Comparison of ENCODE assay signal across 9 mouse cellular contexts in genomic region chr8:46671496-46671895, GRCm38 (mm10). TPM values are rescaled to one million over a fixed set of nuclear protein-coding genes. Genes with fewer than 3 reads are reported as not detected.
DNase-seq lines count a peak whose midpoint lies in the region; ATAC-seq and TF ChIP-seq lines count a peak whose summit lies in the region.
"Had no signal": no experiment of that assay in that cellular context is flagged by ENCODE, and none has a peak within 500 bp of the region (broad histone marks: within the 10 kb centered on the region; RNA-seq: fewer than 3 reads in every experiment).

No protein-coding gene starts in this region.

- H3K9me3 ChIP-seq in midbrain, embryonic 14.5 days (ENCODE audit: control insufficient read depth, low read length): no peaks in the 10 kb centered on the region
- no peaks in the 10 kb centered on the region for H3K9me3 ChIP-seq in midbrain, embryonic 15.5 days
- no peaks in the 10 kb centered on the region for H3K9me3 ChIP-seq in forebrain, embryonic 14.5 days (replicated peaks; ENCODE audit: control insufficient read depth, low read length)
- H3K9me3 ChIP-seq in liver, embryonic 13.5 days (replicated peaks): no peaks in the 10 kb centered on the region
- H3K9me3 ChIP-seq: heart, embryonic 13.5 days had no signal

- H3K27ac ChIP-seq in midbrain, embryonic 14.5 days (replicated peaks; ENCODE audit: low read depth, low read length): no peak overlapping the region
- H3K27ac ChIP-seq in midbrain, embryonic 15.5 days: no peak overlapping the region
- H3K27ac ChIP-seq in bone marrow, adult 2 months (ENCODE audit: control insufficient read depth, insufficient read depth, low read depth, low read length, poor library complexity): no peak overlapping the region
- no peak overlapping the region for H3K27ac ChIP-seq in forebrain, embryonic 14.5 days (ENCODE audit: low read depth, low read length)
- H3K27ac ChIP-seq in liver, embryonic 13.5 days: no peak overlapping the region
- H3K27ac ChIP-seq: heart, embryonic 13.5 days had no signal

- no peaks in the 10 kb centered on the region for H3K36me3 ChIP-seq in midbrain, embryonic 14.5 days (ENCODE audit: control insufficient read depth, insufficient read depth, low read length)
- H3K36me3 ChIP-seq in midbrain, embryonic 15.5 days (replicated peaks): no peaks in the 10 kb centered on the region
- no peaks in the 10 kb centered on the region for H3K36me3 ChIP-seq in forebrain, embryonic 14.5 days (ENCODE audit: control insufficient read depth, insufficient read depth, low read length)
- H3K36me3 ChIP-seq in liver, embryonic 13.5 days: no peaks in the 10 kb centered on the region
- H3K36me3 ChIP-seq: heart, embryonic 13.5 days had no signal

- H3K4me1 ChIP-seq in midbrain, embryonic 14.5 days (ENCODE audit: control insufficient read depth, insufficient read depth, low read length): no peaks in the 10 kb centered on the region
- H3K4me1 ChIP-seq in midbrain, embryonic 15.5 days: no peaks in the 10 kb centered on the region
- H3K4me1 ChIP-seq in bone marrow, adult 2 months (ENCODE audit: control insufficient read depth, insufficient read depth, low read length): no peaks in the 10 kb centered on the region
- H3K4me1 ChIP-seq in forebrain, embryonic 14.5 days (ENCODE audit: control insufficient read depth, insufficient read depth, low read length): no peaks in the 10 kb centered on the region
- no peaks in the 10 kb centered on the region for H3K4me1 ChIP-seq in liver, embryonic 13.5 days (replicated peaks)
- H3K4me1 ChIP-seq: heart, embryonic 13.5 days had no signal

- TF ChIP-seq POLR2A in bone marrow, adult 2 months (IDR thresholded peaks at IDR 0.05; ENCODE audit: borderline replicate concordance, control insufficient read depth, low read depth, low read length): no peak

- H3K27me3 ChIP-seq in midbrain, embryonic 14.5 days (ENCODE audit: control insufficient read depth, insufficient read depth, low read length): no peaks in the 10 kb centered on the region
- H3K27me3 ChIP-seq in midbrain, embryonic 15.5 days (replicated peaks): no peaks in the 10 kb centered on the region
- no peaks in the 10 kb centered on the region for H3K27me3 ChIP-seq in forebrain, embryonic 14.5 days (replicated peaks; ENCODE audit: control insufficient read depth, insufficient read depth, low read length)
- no peaks in the 10 kb centered on the region for H3K27me3 ChIP-seq in liver, embryonic 13.5 days
- H3K27me3 ChIP-seq: heart, embryonic 13.5 days had no signal

- H3K9ac ChIP-seq in midbrain, embryonic 14.5 days (replicated peaks; ENCODE audit: low read length): no peak overlapping the region
- H3K9ac ChIP-seq in midbrain, embryonic 15.5 days: no peak overlapping the region
- H3K9ac ChIP-seq in forebrain, embryonic 14.5 days (ENCODE audit: low read length): no peak overlapping the region
- no peak overlapping the region for H3K9ac ChIP-seq in liver, embryonic 13.5 days
- H3K9ac ChIP-seq: heart, embryonic 13.5 days had no signal

- peak; percentile 83 for DNase-seq in midbrain, embryonic 14.5 days
- DNase-seq in forebrain, embryonic 14.5 days (ENCODE audit: low spot score): peak; percentile 63
- peak; percentile 82 for DNase-seq in kidney, adult 9 months
- peak; percentile 31 for DNase-seq in liver, embryonic 13.5 days
- peak; percentile 42 to 68 for DNase-seq in right cerebral cortex, postnatal 10 days (ENCODE audit: low spot score in 2 of 2)
- peak; percentile 67 to 68 for DNase-seq in urinary bladder, postnatal 36 days (ENCODE audit: low spot score in 2 of 2)

- H3K4me2 ChIP-seq in midbrain, embryonic 14.5 days (ENCODE audit: low read length): no peak overlapping the region
- H3K4me2 ChIP-seq in midbrain, embryonic 15.5 days: no peak overlapping the region
- H3K4me2 ChIP-seq in forebrain, embryonic 14.5 days (ENCODE audit: low read length): no peak overlapping the region
- no peak overlapping the region for H3K4me2 ChIP-seq in liver, embryonic 13.5 days
- H3K4me2 ChIP-seq: heart, embryonic 13.5 days had no signal

- 1% methylated on average over 2 of the region's 2 CpGs for WGBS in midbrain, embryonic 14.5 days
- WGBS in midbrain, embryonic 15.5 days: 0% methylated on average over 2 of the region's 2 CpGs
- 0% methylated on average over 2 of the region's 2 CpGs for WGBS in bone marrow, adult 2 months
- WGBS in forebrain, embryonic 14.5 days: 0% methylated on average over 2 of the region's 2 CpGs
- 0% methylated on average over 2 of the region's 2 CpGs for WGBS in liver, embryonic 13.5 days (ENCODE audit: insufficient replicate concordance)

- no peak for ATAC-seq in midbrain, embryonic 14.5 days (ENCODE audit: low FRiP score, low TSS enrichment)
- no peak for ATAC-seq in midbrain, embryonic 15.5 days (replicated peaks)
- ATAC-seq in forebrain, embryonic 14.5 days: 0 out of 2 replicates have a peak, but pooled peaks have one; percentile 29
- no peak for ATAC-seq in liver, embryonic 13.5 days (ENCODE audit: low read depth)

- TF ChIP-seq CTCF in bone marrow, adult 2 months (IDR thresholded peaks at IDR 0.05; ENCODE audit: control insufficient read depth, insufficient read depth, low read length): peak; percentile 76

- H3K4me3 ChIP-seq in midbrain, embryonic 14.5 days (replicated peaks; ENCODE audit: low read depth, low read length): no peak overlapping the region
- no peak overlapping the region for H3K4me3 ChIP-seq in midbrain, embryonic 15.5 days
- H3K4me3 ChIP-seq in bone marrow, adult 2 months (replicated peaks; ENCODE audit: control insufficient read depth, low read depth, low read length): no peak overlapping the region
- no peak overlapping the region for H3K4me3 ChIP-seq in forebrain, embryonic 14.5 days (ENCODE audit: low read depth, low read length)
- H3K4me3 ChIP-seq in liver, embryonic 13.5 days (replicated peaks): no peak overlapping the region
- H3K4me3 ChIP-seq: heart, embryonic 13.5 days had no signal

RNA-seq across cellular contexts. Expression of gene Casp3, which starts 54.4 kb away (rescaled TPM):
- polyA plus RNA-seq in midbrain, embryonic 14.5 days (2014; fragmentation: Nextera tagmentation; extraction: Ambion mirVana): 159 and 200 TPM in 2 replicates
- polyA plus RNA-seq in midbrain, embryonic 15.5 days (2015; fragmentation: Nextera tagmentation; extraction: Ambion mirVana): 225 and 245 TPM in 2 replicates
- 26.1 and 28.9 TPM in 2 replicates for polyA plus RNA-seq in bone marrow, adult 2 months (2011; ENCODE audit: insufficient read depth, insufficient read length, low replicate concordance, missing spikeins)
- polyA plus RNA-seq in forebrain, embryonic 14.5 days (2014; fragmentation: Nextera tagmentation; extraction: Ambion mirVana): 227 and 252 TPM in 2 replicates
- polyA plus RNA-seq in liver, embryonic 13.5 days (2015; fragmentation: Nextera tagmentation; extraction: Ambion mirVana): 78.4 and 101 TPM in 2 replicates

RNA-seq across cellular contexts. Expression of gene Primpol, which starts 54.5 kb away (rescaled TPM):
- 6.9 and 11.8 TPM in 2 replicates for polyA plus RNA-seq in midbrain, embryonic 14.5 days (2014; fragmentation: Nextera tagmentation; extraction: Ambion mirVana)
- 7.8 and 7.9 TPM in 2 replicates for polyA plus RNA-seq in midbrain, embryonic 15.5 days (2015; fragmentation: Nextera tagmentation; extraction: Ambion mirVana)
- polyA plus RNA-seq in bone marrow, adult 2 months (2011; ENCODE audit: insufficient read depth, insufficient read length, low replicate concordance, missing spikeins): 7.6 and 10.7 TPM in 2 replicates
- polyA plus RNA-seq in forebrain, embryonic 14.5 days (2014; fragmentation: Nextera tagmentation; extraction: Ambion mirVana): 6.7 and 9.4 TPM in 2 replicates
- polyA plus RNA-seq in liver, embryonic 13.5 days (2015; fragmentation: Nextera tagmentation; extraction: Ambion mirVana): 9.9 and 12.7 TPM in 2 replicates

Comparison
In these comparisons a context has a peak if more than half of its experiments do, and no peak if none do; other contexts are left out.
1. DNase-seq: peak in every context shown above with its lines; median percentile 83 in midbrain, embryonic 14.5 days; 82 in kidney, adult 9 months; 68 in urinary bladder, postnatal 36 days; 63 in forebrain, embryonic 14.5 days; 55 in right cerebral cortex, postnatal 10 days; 31 in liver, embryonic 13.5 days.